Mouse (Mus musculus) brain, embryonic 14.5 days (tissue): ENCODE results near the gene Hsf2bp.

Source experiments
- CTCF ChIP-seq: fragments of 200-500 bp; IDR thresholded peaks from 2 replicates; pipeline ENCODE4 v1.5.1; 2012; ENCODE audit warnings: inconsistent platforms, mild to moderate bottlenecking, moderate library complexity, borderline replicate concordance; ENCODE audit not compliant: insufficient read depth, insufficient read length; ENCODE audit errors: extremely low read depth
- POLR2A ChIP-seq: fragments of 200-500 bp; IDR thresholded peaks from 2 replicates; pipeline ENCODE4 v1.6.1; 2012; ENCODE audit warnings: mild to moderate bottlenecking, inconsistent platforms, borderline replicate concordance; ENCODE audit not compliant: poor library complexity, insufficient read depth, insufficient read length, severe bottlenecking; ENCODE audit errors: extremely low read depth

- no peak for TF ChIP-seq CTCF
- TF ChIP-seq POLR2A: no peak
These were observed 139.8 kb downstream of the Hsf2bp start for GRCm38 (mm10) chr17:31896311-31896710.
